Mouse (Mus musculus) spleen, adult 12 weeks (tissue): ENCODE data around the gene Crtc2.

ENCODE experiments used
- DNase-seq: peaks from one replicate; pipeline ENCODE4 v3.0.0; 2022; ENCODE audit warnings: low spot score

Crtc2 gene

GRCm38 (mm10) chr3:90253653-90254418 is at the start of gene Crtc2:
Gene Crtc2 (plus strand): TSS chr3:90254163.
- DNase-seq = peak; percentile 85

- no peak for DNase-seq
Observed at GRCm38 (mm10) chr3:90204582-90204981, 49.4 kb upstream of the Crtc2 start.

GRCm38 (mm10) chr3:90208662-90209061 is 45.3 kb upstream of the Crtc2 start:
- DNase-seq = no peak

GRCm38 (mm10) chr3:90209908-90210566 is 43.9 kb upstream of the Crtc2 start:
- DNase-seq = no peak

GRCm38 (mm10) chr3:90211475-90212398 is 42.2 kb upstream of the Crtc2 start:
- DNase-seq = no peak

- no peak for DNase-seq
Observed at GRCm38 (mm10) chr3:90212723-90213122, 41.2 kb upstream of the Crtc2 start.

GRCm38 (mm10) chr3:90213377-90213866 is 40.5 kb upstream of the Crtc2 start, which contains the start of the genes Rps27 and Rab13:
Gene Rps27 (minus strand): TSS chr3:90213651.
Gene Rab13 (plus strand): TSS chr3:90213695.
- peak; percentile 86 for DNase-seq

- DNase-seq = no peak
Observed at GRCm38 (mm10) chr3:90213956-90214684, 39.8 kb upstream of the Crtc2 start.

GRCm38 (mm10) chr3:90215825-90216380 is 38.1 kb upstream of the Crtc2 start:
- no peak for DNase-seq

- no peak for DNase-seq
Observed at GRCm38 (mm10) chr3:90220088-90220487, 33.9 kb upstream of the Crtc2 start.

- no peak for DNase-seq
Observed at GRCm38 (mm10) chr3:90220531-90220951, 33.4 kb upstream of the Crtc2 start.

- no peak for DNase-seq
Observed at GRCm38 (mm10) chr3:90221123-90221522, 32.8 kb upstream of the Crtc2 start.

GRCm38 (mm10) chr3:90222455-90222854 is 31.5 kb upstream of the Crtc2 start:
- no peak for DNase-seq

GRCm38 (mm10) chr3:90222941-90223340 is 31.0 kb upstream of the Crtc2 start:
- DNase-seq = no peak

GRCm38 (mm10) chr3:90224331-90224730 is 29.6 kb upstream of the Crtc2 start:
- DNase-seq = no peak

GRCm38 (mm10) chr3:90231075-90231474 is 22.9 kb upstream of the Crtc2 start:
- DNase-seq = no peak

GRCm38 (mm10) chr3:90231507-90232333 is 22.2 kb upstream of the Crtc2 start, which contains the start of gene Jtb:
Gene Jtb (plus strand): TSS chr3:90231597.
- DNase-seq = peak; percentile 78

GRCm38 (mm10) chr3:90241251-90241650 is 12.7 kb upstream of the Crtc2 start:
- DNase-seq = no peak

GRCm38 (mm10) chr3:90241669-90242358 is 12.1 kb upstream of the Crtc2 start:
- DNase-seq = no peak
